Mouse (Mus musculus) bone marrow macrophage, adult 2 months (primary cell): Measurements from ENCODE around the gene Nfkb2.

Experiments used
- CTCF ChIP-seq: IDR thresholded peaks from 2 replicates; pipeline ENCODE4 v1.5.1; 2012; ENCODE audit warnings: low read depth, mild to moderate bottlenecking, low read length, moderate library complexity
- POLR2A ChIP-seq: IDR thresholded peaks from 2 replicates; pipeline ENCODE4 v1.6.1; 2012; ENCODE audit warnings: mild to moderate bottlenecking, low read depth, low read length, borderline replicate concordance

- TF ChIP-seq CTCF = no peak
- no peak for TF ChIP-seq POLR2A
Measured at GRCm38 (mm10) chr19:46329031-46329641, 25.0 kb downstream of the Nfkb2 start.
